Mouse (Mus musculus) embryonic facial prominence, embryonic 15.5 days (tissue): ENCODE data around the gene Bri3bp. TPM values are rescaled to one million over a fixed set of nuclear protein-coding genes. Genes with fewer than 3 reads are reported as not detected.
"Not testable (repeated sequence)": the region's sequence is repeated elsewhere in the genome, so short reads cannot be mapped to it uniquely, and the experiment has no call there.

Source experiments
- ATAC-seq: fragments of 200-750 bp; cut with Nextera tagmentation; 2 replicates; pipeline ENCODE4 v1.8.0; 2017; ENCODE audit warnings: low read depth, moderate TSS enrichment; ENCODE audit not compliant: insufficient number of reproducible peaks, low FRiP score, low TSS enrichment
- H3K27ac ChIP-seq: fragments of 300-500 bp; sonication (generic); replicated peaks from 2 replicates; pipeline ENCODE4 v1.5.1; 2015; ENCODE audit warnings: mild to moderate bottlenecking, inconsistent platforms
- H3K27me3 ChIP-seq: fragments of 300-500 bp; sonication (generic); 2 replicates; pipeline ENCODE4 v1.6.1; 2015; ENCODE audit warnings: inconsistent platforms
- H3K36me3 ChIP-seq: fragments of 300-500 bp; sonication (generic); 2 replicates; pipeline ENCODE4 v1.6.1; 2015; ENCODE audit warnings: mild to moderate bottlenecking, inconsistent platforms
- H3K4me1 ChIP-seq: fragments of 300-500 bp; sonication (generic); 2 replicates; pipeline ENCODE4 v1.6.1; 2015; ENCODE audit warnings: inconsistent platforms
- H3K4me2 ChIP-seq: fragments of 300-500 bp; sonication (generic); replicated peaks from 2 replicates; pipeline ENCODE4 v1.6.1; 2015; ENCODE audit warnings: mild to moderate bottlenecking, inconsistent platforms
- H3K4me3 ChIP-seq: fragments of 300-500 bp; sonication (generic); replicated peaks from 2 replicates; pipeline ENCODE4 v1.5.1; 2015; ENCODE audit warnings: mild to moderate bottlenecking, inconsistent platforms
- H3K9ac ChIP-seq: fragments of 300-500 bp; sonication (generic); 2 replicates; pipeline ENCODE4 v1.6.1; 2015; ENCODE audit warnings: inconsistent platforms
- H3K9me3 ChIP-seq: fragments of 300-500 bp; sonication (generic); replicated peaks from 2 replicates; pipeline ENCODE4 v1.6.1; 2016; ENCODE audit warnings: inconsistent platforms
- WGBS: fragments of 180-500 bp; shearing (Covaris S2); methylation state at CpG from one replicate; pipeline ENCODE4 v1.1.7; 2015; 5-methylcytosine and 5-hydroxymethylcytosine counted together
- polyA plus RNA-seq: library from polyadenylated mRNA; unstranded; fragments of >200 nt; fragmentation: Nextera tagmentation; extraction: Ambion mirVana; gene quantifications from 2 replicates; pipeline ENCODE4 v1.2.1, GENCODE M21; 2015

The Bri3bp gene
- 34.1 and 37.6 TPM in 2 replicates for polyA plus RNA-seq

DNA sequence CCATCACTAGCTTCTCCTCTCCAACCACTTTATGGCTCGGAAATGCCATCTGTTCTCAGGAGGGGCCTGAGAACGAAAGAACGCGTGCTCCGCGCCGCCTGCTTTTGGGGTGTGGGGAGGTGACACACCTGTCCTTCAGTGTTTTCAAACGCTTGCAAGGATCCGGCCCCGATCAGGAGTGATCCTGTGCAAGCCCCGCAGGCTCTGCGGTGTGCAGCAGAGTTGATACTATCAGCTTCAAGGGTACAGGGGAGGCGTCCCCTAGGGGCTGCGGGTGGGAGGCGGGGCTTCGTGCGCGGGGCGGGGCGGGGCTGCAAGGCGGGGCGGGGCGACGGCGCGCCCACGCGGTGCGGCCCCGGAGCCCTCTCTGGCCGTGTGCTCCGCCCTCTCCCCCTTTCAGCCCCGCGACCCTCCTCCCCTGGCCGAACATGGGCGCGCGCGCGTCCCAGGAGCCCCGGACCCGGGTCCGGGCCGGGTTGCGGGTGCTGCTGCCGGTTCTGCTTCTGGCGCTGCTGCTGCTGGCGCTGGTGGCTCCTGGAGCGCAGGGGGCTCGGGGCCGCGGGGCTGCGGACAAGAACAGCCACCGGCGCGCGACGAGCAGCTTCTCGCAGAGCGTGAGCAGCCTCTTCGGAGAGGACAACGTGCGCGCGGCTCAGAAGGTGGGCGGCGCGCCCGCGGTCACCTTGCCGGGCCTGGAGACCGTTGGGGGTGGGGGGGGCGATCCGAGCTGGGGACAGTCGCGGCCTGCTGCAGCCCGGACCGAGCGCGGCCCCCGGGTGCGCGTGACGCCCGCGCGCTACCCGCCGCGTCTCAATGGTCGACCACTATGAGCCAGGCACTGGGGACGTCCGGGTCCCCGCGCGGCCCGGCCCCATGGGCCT is at the start of gene Bri3bp:
Bri3bp (plus strand) TSS at position 335 of the 881 bp plus-strand sequence.
- Histone ChIP-seq H3K36me3 (no peaks in the 10 kb centered on the region), H3K27ac (peak within 1 kb of the TSS; percentile 68), H3K4me2 (peak within 1 kb of the TSS; percentile 82), H3K9ac (peak within 1 kb of the TSS; percentile 80), H3K9me3 (no peaks in the 10 kb centered on the region), H3K4me3 (peak within 1 kb of the TSS; percentile 89), H3K4me1 (peaks cover 15% of the 10 kb centered on the region), H3K27me3 (no peaks in the 10 kb centered on the region)
- ATAC-seq: peak; percentile 92
- WGBS: under 1% methylated on average over 87 of the region's 97 CpGs

DNA sequence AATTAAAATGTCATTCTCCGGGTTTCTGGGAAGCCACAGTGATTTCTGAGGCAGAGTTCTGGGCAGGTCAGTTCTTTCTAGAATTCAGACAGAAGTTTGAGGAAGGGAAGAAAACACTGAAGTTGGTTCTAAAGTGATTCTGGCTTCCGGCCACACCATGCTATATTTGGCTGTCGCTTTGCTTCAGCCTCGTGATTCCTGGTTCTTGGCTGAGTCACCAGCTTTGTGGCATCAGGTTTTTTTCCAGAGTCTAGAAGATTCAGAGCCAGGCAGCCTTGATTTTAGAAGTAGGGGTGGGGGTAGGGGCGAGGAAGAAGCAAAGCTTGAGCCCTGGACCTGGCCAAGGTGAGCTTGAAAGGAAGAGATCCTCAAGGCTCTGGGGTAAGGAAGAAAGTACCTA is 49.8 kb upstream of the Bri3bp start:
- no peak overlapping the region for H3K4me2 ChIP-seq
- no peak for ATAC-seq
- H3K4me3 ChIP-seq: no peak overlapping the region
- H3K9ac ChIP-seq: no peak overlapping the region
- H3K27me3 ChIP-seq: no peaks in the 10 kb centered on the region
- no peaks in the 10 kb centered on the region for H3K9me3 ChIP-seq
- H3K27ac ChIP-seq: peak overlapping the region; percentile 99
- peaks cover 52% of the 10 kb centered on the region for H3K4me1 ChIP-seq
- H3K36me3 ChIP-seq: no peaks in the 10 kb centered on the region
- 60% methylated on average over 5 of the region's 5 CpGs for WGBS

DNA sequence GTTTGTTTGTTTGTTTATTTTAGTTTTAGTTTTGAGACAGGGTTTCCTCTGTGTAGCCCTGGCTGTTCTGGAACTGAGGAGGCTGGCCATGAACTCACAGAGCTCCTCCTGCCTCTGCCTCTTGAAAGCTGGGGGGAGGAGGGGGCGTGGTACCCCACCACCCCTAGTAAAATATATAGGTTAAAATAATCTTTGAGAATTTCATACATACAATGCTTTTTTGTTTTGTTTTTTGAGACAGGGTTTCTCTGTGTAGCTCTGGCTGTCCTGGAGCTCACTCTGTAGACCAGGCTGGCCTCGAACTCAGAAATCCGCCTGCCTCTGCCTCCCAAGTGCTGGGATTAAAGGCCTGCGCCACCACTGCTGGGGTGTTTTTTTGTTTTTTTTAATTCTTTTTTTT is 49.2 kb upstream of the Bri3bp start:
- not testable (repeated sequence) for H3K9me3 ChIP-seq, H3K27me3 ChIP-seq, H3K4me2 ChIP-seq, H3K9ac ChIP-seq, H3K4me3 ChIP-seq, H3K36me3 ChIP-seq, ATAC-seq
- WGBS: 93% methylated on average over 4 of the region's 4 CpGs
- Histone ChIP-seq H3K4me1 (peaks cover 52% of the 10 kb centered on the region), H3K27ac (peak overlapping the region; percentile 99)

DNA sequence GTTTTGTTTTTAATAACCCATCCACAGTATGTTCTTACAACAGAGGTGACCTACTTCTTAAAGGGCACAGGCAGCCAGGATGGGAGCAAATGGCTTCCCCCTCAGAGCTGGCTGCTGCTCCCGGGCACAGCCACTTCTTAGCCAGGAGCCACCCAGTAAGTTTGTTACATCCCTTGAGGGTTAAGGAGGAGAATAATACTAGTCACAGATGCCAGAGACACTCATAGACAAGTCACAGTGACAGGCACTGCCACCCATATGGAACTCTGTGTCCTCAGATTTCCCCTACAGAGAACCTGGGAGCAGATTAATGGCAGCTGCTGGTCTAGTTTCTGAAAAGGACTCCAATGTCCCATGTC is 48.8 kb upstream of the Bri3bp start:
- no peaks in the 10 kb centered on the region for H3K36me3 ChIP-seq
- peak; percentile 0; the same call in 1 of the 2 replicates for ATAC-seq
- peak overlapping the region; percentile 55 for H3K4me2 ChIP-seq
- 16% methylated on average over 1 of the region's 1 CpGs for WGBS
- H3K27ac ChIP-seq: peak overlapping the region; percentile 99
- H3K9ac ChIP-seq: no peak overlapping the region
- no peaks in the 10 kb centered on the region for H3K9me3 ChIP-seq
- H3K27me3 ChIP-seq: no peaks in the 10 kb centered on the region
- H3K4me1 ChIP-seq: peaks cover 52% of the 10 kb centered on the region
- H3K4me3 ChIP-seq: peak overlapping the region; percentile 40

DNA sequence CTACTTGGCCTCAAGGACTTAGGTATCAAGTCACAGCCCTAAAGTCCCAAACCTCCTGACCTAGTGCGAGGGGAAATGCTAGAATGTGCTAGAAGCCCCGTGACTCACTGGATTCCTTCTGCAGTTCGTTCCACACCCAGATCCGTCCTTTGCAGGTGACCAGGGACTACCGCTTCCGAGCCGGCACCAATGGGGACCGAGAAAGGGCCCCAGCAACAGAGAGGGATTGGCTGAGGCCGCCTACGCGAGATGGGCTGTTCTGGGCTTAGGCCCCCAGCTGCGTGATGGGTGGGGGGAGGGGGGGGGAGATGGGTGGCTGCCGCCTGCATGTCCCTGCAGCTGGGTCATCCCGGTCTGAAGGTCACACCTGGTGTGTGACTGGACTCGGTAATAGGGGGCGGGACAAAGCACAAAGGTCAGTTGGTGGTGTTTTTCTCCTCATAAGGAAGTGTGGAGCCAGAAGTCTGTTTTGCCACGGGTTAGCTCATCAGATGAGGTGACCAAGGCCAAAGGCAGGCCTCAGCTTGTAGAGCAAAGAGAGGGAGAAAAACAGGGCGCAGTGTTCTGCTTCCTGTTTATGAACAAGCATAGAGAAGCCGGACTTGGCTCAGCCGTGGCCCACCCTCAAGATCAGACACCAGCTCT is 48.3 kb upstream of the Bri3bp start:
- Histone ChIP-seq H3K9me3 (no peaks in the 10 kb centered on the region), H3K36me3 (no peaks in the 10 kb centered on the region), H3K4me2 (peak overlapping the region; percentile 55), H3K27me3 (no peaks in the 10 kb centered on the region), H3K9ac (peak overlapping the region; percentile 7; the same call in 1 of the 2 replicates), H3K4me1 (peaks cover 51% of the 10 kb centered on the region), H3K27ac (peak overlapping the region; percentile 99), H3K4me3 (peak overlapping the region; percentile 40)
- peak; percentile 95 for ATAC-seq
- under 1% methylated on average over 20 of the region's 20 CpGs for WGBS

DNA sequence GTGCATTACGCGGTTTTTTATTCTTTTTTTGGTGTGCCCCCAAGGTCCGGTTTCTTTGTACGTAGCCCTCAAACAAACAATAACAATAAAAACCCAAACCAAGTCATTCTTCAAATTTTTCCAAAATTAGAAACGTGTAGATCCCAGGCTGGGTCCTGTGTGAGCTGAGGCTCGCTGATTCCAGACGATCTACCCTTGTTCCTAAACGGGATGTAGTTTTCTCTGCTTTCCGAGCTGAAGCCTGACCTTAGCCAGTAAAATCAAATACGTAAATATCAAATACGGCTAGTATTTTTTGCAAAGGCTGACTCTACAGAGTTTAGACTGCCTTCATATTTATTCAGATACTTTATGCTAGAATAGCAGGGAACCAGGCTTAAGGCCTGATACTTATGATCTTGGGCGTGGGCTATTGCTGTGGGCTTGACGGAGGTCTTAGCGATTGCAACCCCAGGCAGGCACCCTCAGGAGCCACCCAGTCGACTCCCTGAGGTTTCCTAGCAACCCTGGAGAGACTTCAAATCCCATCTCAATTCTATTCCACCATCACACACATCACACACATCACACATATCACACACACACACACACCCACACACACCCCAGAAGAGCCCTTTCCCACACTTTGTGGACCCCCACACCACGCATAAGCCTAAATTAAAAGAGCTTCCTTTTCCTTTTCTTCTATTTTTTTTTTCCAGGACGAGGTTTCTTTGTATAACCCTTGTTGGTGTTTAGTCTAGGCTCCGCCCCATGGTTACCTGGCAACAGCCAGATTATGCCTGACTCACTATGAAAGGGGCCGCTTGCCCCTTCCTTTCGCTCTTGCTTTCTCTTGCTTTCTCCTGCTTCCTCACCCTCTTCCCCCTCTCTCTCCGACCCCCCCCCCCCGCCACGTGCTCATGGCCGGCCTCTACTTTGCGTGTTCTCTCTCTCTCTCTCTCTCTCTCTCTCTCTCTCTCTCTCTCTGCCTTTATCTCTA is 47.5 kb upstream of the Bri3bp start:
- WGBS: 6% methylated on average over 21 of the region's 25 CpGs
- peak overlapping the region; percentile 40 for H3K4me3 ChIP-seq
- H3K27me3 ChIP-seq: no peaks in the 10 kb centered on the region
- H3K9ac ChIP-seq: peak overlapping the region; percentile 7
- no peaks in the 10 kb centered on the region for H3K36me3 ChIP-seq
- peak overlapping the region; percentile 99 for H3K27ac ChIP-seq
- no peaks in the 10 kb centered on the region for H3K9me3 ChIP-seq
- peak overlapping the region; percentile 55 for H3K4me2 ChIP-seq
- ATAC-seq: peak; percentile 44; the same call in 1 of the 2 replicates
- H3K4me1 ChIP-seq: peaks cover 45% of the 10 kb centered on the region

DNA sequence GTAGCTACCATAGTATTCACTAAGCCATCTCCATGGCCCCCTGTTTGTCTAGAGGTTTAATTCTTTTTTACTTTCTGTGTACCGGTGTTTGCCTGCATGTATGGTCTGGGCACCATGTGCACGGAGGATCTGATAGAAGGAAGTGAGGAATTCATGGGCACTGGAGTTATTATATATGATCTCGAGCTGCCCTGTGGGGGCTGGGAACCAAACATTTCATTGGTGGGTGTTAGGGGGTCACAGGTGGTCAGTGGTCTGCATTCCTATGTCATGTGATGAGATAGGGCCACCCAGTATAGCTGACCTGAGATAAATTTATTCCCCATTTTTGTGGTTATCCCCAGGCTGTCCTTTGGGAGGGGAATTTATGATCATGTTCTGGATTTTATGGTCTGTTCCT is 46.4 kb upstream of the Bri3bp start:
- no peak for ATAC-seq
- H3K9ac ChIP-seq: no peak overlapping the region
- no peaks in the 10 kb centered on the region for H3K36me3 ChIP-seq
- H3K4me1 ChIP-seq: peaks cover 45% of the 10 kb centered on the region
- no peak overlapping the region for H3K4me3 ChIP-seq
- H3K27ac ChIP-seq: peak overlapping the region; percentile 99
- H3K4me2 ChIP-seq: peak overlapping the region; percentile 55; the same call in 1 of the 2 replicates
- no peaks in the 10 kb centered on the region for H3K27me3 ChIP-seq
- no peaks in the 10 kb centered on the region for H3K9me3 ChIP-seq
- 33% methylated on average over 3 of the region's 3 CpGs for WGBS

DNA sequence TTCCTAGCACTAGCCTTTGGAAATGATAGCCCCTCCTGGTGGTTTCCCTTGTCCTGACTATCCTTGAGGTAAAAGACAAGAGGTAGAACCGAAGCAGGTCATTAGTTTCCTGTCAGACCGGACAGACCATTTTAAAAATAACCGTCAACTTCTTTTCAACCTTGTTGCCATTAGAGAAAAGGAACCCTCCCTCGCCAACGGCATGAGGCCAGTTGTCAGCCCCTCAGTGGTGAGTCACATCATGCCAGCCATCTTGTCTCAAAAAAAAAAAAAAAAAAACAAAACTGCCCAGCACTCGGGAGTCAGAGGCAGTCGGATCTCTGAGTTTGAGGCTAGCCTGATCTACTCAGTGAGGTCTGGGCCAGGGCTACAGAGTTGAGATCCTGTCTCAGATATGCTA is 40.5 kb upstream of the Bri3bp start:
- Histone ChIP-seq H3K4me2 (no peak overlapping the region), H3K27ac (no peak overlapping the region), H3K9ac (no peak overlapping the region), H3K4me1 (peaks cover 4% of the 10 kb centered on the region; the same call in 1 of the 2 replicates), H3K9me3 (no peaks in the 10 kb centered on the region), H3K4me3 (no peak overlapping the region), H3K36me3 (no peaks in the 10 kb centered on the region), H3K27me3 (no peaks in the 10 kb centered on the region)
- no peak for ATAC-seq
- WGBS: 44% methylated on average over 7 of the region's 7 CpGs

DNA sequence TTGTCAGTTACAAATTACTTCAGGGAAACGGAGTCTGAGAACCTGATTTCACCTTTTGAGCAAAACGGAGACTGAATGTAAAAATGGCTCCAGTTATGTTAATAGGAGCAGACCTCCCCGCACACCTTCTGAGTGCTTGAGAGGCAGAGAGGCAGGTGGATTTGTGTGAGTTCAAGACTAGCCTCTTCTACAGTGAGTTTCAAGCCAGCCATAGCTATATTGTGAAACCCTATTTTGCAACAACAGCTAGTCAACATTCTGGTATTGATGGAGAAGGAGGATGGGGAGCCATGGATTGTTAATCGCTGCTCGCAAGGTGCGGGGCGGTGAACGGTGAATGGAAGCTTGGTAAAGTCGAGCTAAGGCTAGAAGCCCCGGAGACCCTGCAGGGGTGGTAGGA is 38.9 kb upstream of the Bri3bp start:
- H3K27ac ChIP-seq: no peak overlapping the region
- WGBS: 52% methylated on average over 10 of the region's 10 CpGs
- ATAC-seq: no peak
- peaks cover 14% of the 10 kb centered on the region for H3K4me1 ChIP-seq
- no peak overlapping the region for H3K9ac ChIP-seq
- H3K36me3 ChIP-seq: no peaks in the 10 kb centered on the region
- no peaks in the 10 kb centered on the region for H3K27me3 ChIP-seq
- no peak overlapping the region for H3K4me3 ChIP-seq
- no peak overlapping the region for H3K4me2 ChIP-seq
- H3K9me3 ChIP-seq: no peaks in the 10 kb centered on the region

DNA sequence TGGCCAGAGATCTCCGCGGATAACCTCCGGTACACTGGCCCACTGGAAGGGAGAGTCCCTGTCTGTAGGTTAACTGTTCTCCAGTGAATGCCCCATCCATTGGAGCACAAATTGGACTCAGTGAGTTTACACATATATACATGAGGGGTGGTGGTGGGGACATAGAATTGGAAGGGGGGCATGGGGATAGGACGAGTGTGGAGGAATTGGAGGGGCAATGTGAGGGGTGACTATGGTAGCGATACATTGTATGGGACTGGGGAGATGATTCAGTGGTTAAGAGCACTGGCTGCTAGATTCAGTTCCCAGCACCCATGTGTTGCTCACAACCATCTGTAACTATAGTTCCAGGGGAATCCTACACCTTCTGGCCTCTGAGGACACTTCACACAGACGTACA is 38.4 kb upstream of the Bri3bp start:
- Histone ChIP-seq H3K4me1 (peaks cover 15% of the 10 kb centered on the region), H3K36me3 (no peaks in the 10 kb centered on the region), H3K4me2 (0 out of 2 replicates have a peak overlapping the region, but pooled peaks have one; percentile 48), H3K27me3 (no peaks in the 10 kb centered on the region), H3K4me3 (no peak overlapping the region), H3K9me3 (no peaks in the 10 kb centered on the region), H3K27ac (no peak overlapping the region), H3K9ac (no peak overlapping the region)
- 60% methylated on average over 6 of the region's 6 CpGs for WGBS
- no peak for ATAC-seq
